Comparison of ENCODE assay signal across 8 mouse cellular contexts in genomic region chr3:122293223-122293953, GRCm38 (mm10). TPM values are rescaled to one million over a fixed set of nuclear protein-coding genes. Genes with fewer than 3 reads are reported as not detected.
DNase-seq lines count a peak whose midpoint lies in the region; ATAC-seq and TF ChIP-seq lines count a peak whose summit lies in the region.

No protein-coding gene starts in this region.

- H3K4me1 ChIP-seq in heart, embryonic 11.5 days (ENCODE audit: control insufficient read depth, insufficient read depth, low read length), result peaks cover 11% of the 10 kb centered on the region; the same call in 1 of the 2 replicates
- no peaks in the 10 kb centered on the region; the same call in 1 of the 2 replicates for H3K4me1 ChIP-seq in bone marrow, adult 2 months (ENCODE audit: control insufficient read depth, insufficient read depth, low read length)
- peaks cover 18% of the 10 kb centered on the region for H3K4me1 ChIP-seq in kidney, embryonic 16.5 days (ENCODE audit: insufficient read depth, low read length)
- no peaks in the 10 kb centered on the region; the same call in 1 of the 2 replicates for H3K4me1 ChIP-seq in stomach, postnatal 0 days (replicated peaks; ENCODE audit: control insufficient read depth, insufficient read depth)

- peak overlapping the region; percentile 90 for H3ac ChIP-seq in C2C12 (ENCODE audit: control insufficient read depth, insufficient read length, low read depth)

- TF ChIP-seq EP300 in stomach, postnatal 0 days (optimal IDR thresholded peaks at IDR 0.05), result no peak

- peak overlapping the region; percentile 84 for H3K4me2 ChIP-seq in heart, embryonic 11.5 days
- peak overlapping the region; percentile 80 for H3K4me2 ChIP-seq in kidney, embryonic 16.5 days (replicated peaks; ENCODE audit: low read depth, low read length)
- H3K4me2 ChIP-seq in stomach, postnatal 0 days (replicated peaks; ENCODE audit: low read depth), result peak overlapping the region; percentile 71

- ATAC-seq in heart, embryonic 11.5 days (replicated peaks; ENCODE audit: insufficient number of reproducible peaks, low FRiP score, low TSS enrichment), result peak; percentile 89
- peak; percentile 33 for ATAC-seq in frontal cortex, adult (ENCODE audit: low TSS enrichment)
- peak; percentile 93 for ATAC-seq in kidney, embryonic 16.5 days (ENCODE audit: low FRiP score, low TSS enrichment)
- ATAC-seq in stomach, postnatal 0 days (ENCODE audit: low FRiP score, low TSS enrichment), result peak; percentile 81

- no peak for DNase-seq in heart, adult 8-10 months (ENCODE audit: low spot score)
- peak; percentile 90 for DNase-seq in lung, postnatal 10 days
- DNase-seq in stomach, postnatal 0 days (ENCODE audit: low spot score), result peak; percentile 90

- H3K79me3 ChIP-seq in C2C12 (ENCODE audit: low read depth), result no peaks in the 10 kb centered on the region

- H3K36me3 ChIP-seq in heart, embryonic 11.5 days (ENCODE audit: control insufficient read depth, insufficient read depth, low read length), result no peaks in the 10 kb centered on the region
- H3K36me3 ChIP-seq in C2C12 (ENCODE audit: control insufficient read depth, insufficient read depth), result no peaks in the 10 kb centered on the region
- H3K36me3 ChIP-seq in kidney, embryonic 16.5 days (ENCODE audit: insufficient read depth, low read length), result no peaks in the 10 kb centered on the region
- no peaks in the 10 kb centered on the region for H3K36me3 ChIP-seq in stomach, postnatal 0 days (ENCODE audit: control insufficient read depth, insufficient read depth, low read length)

- H3K9ac ChIP-seq in heart, embryonic 11.5 days (ENCODE audit: low read depth, low read length), result peak overlapping the region; percentile 92
- H3K9ac ChIP-seq in kidney, embryonic 16.5 days (replicated peaks; ENCODE audit: low read length), result peak overlapping the region; percentile 93
- H3K9ac ChIP-seq in stomach, postnatal 0 days (ENCODE audit: low read length), result peak overlapping the region; percentile 92

- H3K27ac ChIP-seq in heart, embryonic 11.5 days (ENCODE audit: low read depth, low read length), result peak overlapping the region; percentile 93
- peak overlapping the region; percentile 93 for H3K27ac ChIP-seq in bone marrow, adult 2 months (ENCODE audit: control insufficient read depth, insufficient read depth, low read depth, low read length, poor library complexity)
- H3K27ac ChIP-seq in kidney, embryonic 16.5 days (ENCODE audit: low read length), result peak overlapping the region; percentile 97
- H3K27ac ChIP-seq in stomach, postnatal 0 days (replicated peaks), result peak overlapping the region; percentile 97

- no peaks in the 10 kb centered on the region for H3K9me3 ChIP-seq in heart, embryonic 11.5 days (replicated peaks; ENCODE audit: control insufficient read depth, low read length)
- H3K9me3 ChIP-seq in kidney, embryonic 16.5 days (ENCODE audit: low read length), result no peaks in the 10 kb centered on the region
- H3K9me3 ChIP-seq in stomach, postnatal 0 days (ENCODE audit: control insufficient read depth, low read length), result no peaks in the 10 kb centered on the region

- under 1% methylated on average over 94 of the region's 105 CpGs for WGBS in heart, embryonic 11.5 days (ENCODE audit: insufficient replicate concordance)
- WGBS in bone marrow, adult 2 months, result under 1% methylated on average over 105 of the region's 105 CpGs
- under 1% methylated on average over 96 of the region's 105 CpGs for WGBS in kidney, embryonic 16.5 days
- under 1% methylated on average over 84 of the region's 105 CpGs for WGBS in stomach, postnatal 0 days

- peaks cover 3% of the 10 kb centered on the region; the same call in 1 of the 2 replicates for H3K27me3 ChIP-seq in heart, embryonic 11.5 days (ENCODE audit: control insufficient read depth, insufficient read depth, low read length)
- H3K27me3 ChIP-seq in C2C12 (ENCODE audit: control insufficient read depth, insufficient read depth, insufficient read length), result no peaks in the 10 kb centered on the region
- H3K27me3 ChIP-seq in kidney, embryonic 16.5 days (ENCODE audit: insufficient read depth, low read length), result no peaks in the 10 kb centered on the region
- no peaks in the 10 kb centered on the region for H3K27me3 ChIP-seq in stomach, postnatal 0 days (ENCODE audit: control insufficient read depth, insufficient read depth, low read length)

- H3K4me3 ChIP-seq in heart, embryonic 11.5 days (ENCODE audit: low read depth, low read length), result peak overlapping the region; percentile 93
- H3K4me3 ChIP-seq in C2C12 (ENCODE audit: insufficient read depth, poor library complexity, severe bottlenecking), result peak overlapping the region; percentile 70
- peak overlapping the region; percentile 81 for H3K4me3 ChIP-seq in bone marrow, adult 2 months (replicated peaks; ENCODE audit: control insufficient read depth, low read depth, low read length)
- peak overlapping the region; percentile 82 for H3K4me3 ChIP-seq in kidney, embryonic 16.5 days (ENCODE audit: low read length)
- H3K4me3 ChIP-seq in stomach, postnatal 0 days (ENCODE audit: low read depth, low read length), result peak overlapping the region; percentile 90

- no peak for TF ChIP-seq CTCF in C2C12 (IDR thresholded peaks at IDR 0.05; ENCODE audit: control insufficient read depth, insufficient read depth, insufficient read length)
- TF ChIP-seq CTCF in bone marrow, adult 2 months (IDR thresholded peaks at IDR 0.05; ENCODE audit: control insufficient read depth, insufficient read depth, low read length), result no peak
- no peak; the same call in 1 of the 2 replicates for TF ChIP-seq CTCF in stomach, postnatal 0 days (IDR thresholded peaks at IDR 0.05; ENCODE audit: low read depth)

- no peaks in the 10 kb centered on the region for H3K79me2 ChIP-seq in C2C12 (ENCODE audit: control insufficient read depth, insufficient read depth)

- TF ChIP-seq POLR2A in bone marrow, adult 2 months (IDR thresholded peaks at IDR 0.05; ENCODE audit: borderline replicate concordance, control insufficient read depth, low read depth, low read length), result peak; percentile 36; the same call in 1 of the 2 replicates

TF ChIP-seq in C2C12, 6 proteins besides CTCF, POLR2A, EP300 and RAD21:
- TF ChIP-seq CEBPB (IDR thresholded peaks at IDR 0.05; ENCODE audit: low read depth) (no peak), FOSL1 (IDR thresholded peaks at IDR 0.05; ENCODE audit: insufficient read depth, low read length, poor library complexity, severe bottlenecking) (no peak), MAX (IDR thresholded peaks at IDR 0.05) (peak; percentile 42), MYOD1 (IDR thresholded peaks at IDR 0.05; ENCODE audit: control insufficient read depth, insufficient read length, low read depth) (no peak)

RNA-seq across cellular contexts. Expression of gene Bcar3, which starts 0.5 kb away (rescaled TPM):
- polyA plus RNA-seq in heart, embryonic 11.5 days (2014; fragmentation: Nextera tagmentation; extraction: Ambion mirVana), result 6.4 and 8.7 TPM in 2 replicates
- 1 to 10 TPM; 3.9 to 8.2 (median 5.2) TPM for total RNA-seq in heart, adult 8-10 months (2022)
- 34.9 TPM for polyA plus RNA-seq in C2C12 (2012; fragmentation: generic; extraction: Trizol)
- 1.1 and 2.2 TPM in 2 replicates for polyA plus RNA-seq in bone marrow, adult 2 months (2011; ENCODE audit: insufficient read depth, insufficient read length, low replicate concordance, missing spikeins)
- 15.9 and 16.1 TPM in 2 replicates for polyA plus RNA-seq in kidney, embryonic 16.5 days (2015; fragmentation: Nextera tagmentation; extraction: Ambion mirVana)
- 12.1 and 12.6 TPM in 2 replicates for polyA plus RNA-seq in stomach, postnatal 0 days (2015; fragmentation: Nextera tagmentation; extraction: Ambion mirVana)

RNA-seq across cellular contexts. Expression of gene Dnttip2, which starts 19.2 kb away (rescaled TPM):
- polyA plus RNA-seq in heart, embryonic 11.5 days (2014; fragmentation: Nextera tagmentation; extraction: Ambion mirVana), result 58.7 and 59.9 TPM in 2 replicates
- 10 to 100 TPM; 23.3 to 29.7 (median 26.1) TPM for total RNA-seq in heart, adult 8-10 months (2022)
- polyA plus RNA-seq in C2C12 (2012; fragmentation: generic; extraction: Trizol), result 18.7 TPM
- 11.8 and 33.5 TPM in 2 replicates for polyA plus RNA-seq in bone marrow, adult 2 months (2011; ENCODE audit: insufficient read depth, insufficient read length, low replicate concordance, missing spikeins)
- polyA plus RNA-seq in kidney, embryonic 16.5 days (2015; fragmentation: Nextera tagmentation; extraction: Ambion mirVana), result 68.1 and 70.4 TPM in 2 replicates
- 37.1 and 39.2 TPM in 2 replicates for polyA plus RNA-seq in stomach, postnatal 0 days (2015; fragmentation: Nextera tagmentation; extraction: Ambion mirVana)

RNA-seq across cellular contexts. Expression of gene Gclm, which starts 48.0 kb away (rescaled TPM):
- polyA plus RNA-seq in heart, embryonic 11.5 days (2014; fragmentation: Nextera tagmentation; extraction: Ambion mirVana), result 89.1 and 112 TPM in 2 replicates
- 10 to 100 TPM; 42.6 to 75.3 (median 55.1) TPM for total RNA-seq in heart, adult 8-10 months (2022)
- polyA plus RNA-seq in C2C12 (2012; fragmentation: generic; extraction: Trizol), result 84.0 TPM
- 107 and 167 TPM in 2 replicates for polyA plus RNA-seq in bone marrow, adult 2 months (2011; ENCODE audit: insufficient read depth, insufficient read length, low replicate concordance, missing spikeins)
- polyA plus RNA-seq in kidney, embryonic 16.5 days (2015; fragmentation: Nextera tagmentation; extraction: Ambion mirVana), result 98.6 and 116 TPM in 2 replicates
- polyA plus RNA-seq in stomach, postnatal 0 days (2015; fragmentation: Nextera tagmentation; extraction: Ambion mirVana), result 148 and 155 TPM in 2 replicates

Comparison
In these comparisons a context has a peak if more than half of its experiments do, and no peak if none do; other contexts are left out.
1. ATAC-seq: peak in every context shown above with its lines; median percentile 93 in kidney, embryonic 16.5 days; 89 in heart, embryonic 11.5 days; 81 in stomach, postnatal 0 days; 33 in frontal cortex, adult.